Mouse (Mus musculus) forebrain, embryonic 16.5 days (tissue): ENCODE results near the gene Cdh1. TPM values are rescaled to one million over a fixed set of nuclear protein-coding genes. Genes with fewer than 3 reads are reported as not detected.

ENCODE experiments used
- ATAC-seq: fragments of 200-750 bp; cut with Nextera tagmentation; 2 replicates; pipeline ENCODE4 v1.8.0; 2017; ENCODE audit warnings: mild to moderate bottlenecking, moderate library complexity
- H3K27ac ChIP-seq: fragments of 300-500 bp; sonication (generic); 2 replicates; pipeline ENCODE4 v1.5.1; 2014; ENCODE audit warnings: low read length, control low read depth
- H3K27me3 ChIP-seq: fragments of 300-500 bp; sonication (generic); replicated peaks from 2 replicates; pipeline ENCODE4 v1.6.1; 2014; ENCODE audit warnings: low read length; ENCODE audit not compliant: control insufficient read depth, insufficient read depth
- H3K36me3 ChIP-seq: fragments of 300-500 bp; sonication (generic); 2 replicates; pipeline ENCODE4 v1.6.1; 2014; ENCODE audit not compliant: control insufficient read depth, insufficient read depth
- H3K4me1 ChIP-seq: fragments of 300-500 bp; sonication (generic); replicated peaks from 2 replicates; pipeline ENCODE4 v1.6.1; 2014; ENCODE audit warnings: low read length; ENCODE audit not compliant: control insufficient read depth, insufficient read depth
- H3K4me2 ChIP-seq: fragments of 300-500 bp; sonication (generic); 2 replicates; pipeline ENCODE4 v1.6.1; 2014; ENCODE audit warnings: mild to moderate bottlenecking, low read length, control low read depth
- H3K4me3 ChIP-seq: fragments of 300-500 bp; sonication (generic); replicated peaks from 2 replicates; pipeline ENCODE4 v1.5.1; 2014; ENCODE audit warnings: mild to moderate bottlenecking, low read length, control low read depth
- H3K9ac ChIP-seq: fragments of 300-500 bp; sonication (generic); replicated peaks from 2 replicates; pipeline ENCODE4 v1.6.1; 2014; ENCODE audit warnings: low read depth, low read length, control low read depth
- H3K9me3 ChIP-seq: fragments of 300-500 bp; sonication (generic); 2 replicates; pipeline ENCODE4 v1.6.1; 2016; ENCODE audit warnings: low read length; ENCODE audit not compliant: control insufficient read depth
- WGBS: fragments of 180-500 bp; shearing (Covaris S2); extraction: QIAGEN DNeasy Blood & Tissue Kit; methylation state at CpG from one replicate; pipeline ENCODE4 v1.1.7; 2014; 5-methylcytosine and 5-hydroxymethylcytosine counted together
- polyA plus RNA-seq: library from polyadenylated mRNA; unstranded; fragments of >200 nt; fragmentation: Nextera tagmentation; extraction: Ambion mirVana; gene quantifications from 2 replicates; pipeline ENCODE4 v1.2.1, GENCODE M21; 2015

Gene Cdh1
- polyA plus RNA-seq, 1 experiment from 2014 or later = 3.0 TPM

- H3K36me3 ChIP-seq = no peaks in the 10 kb centered on the region
- H3K27ac ChIP-seq = no peak overlapping the region
- H3K4me1 ChIP-seq = no peaks in the 10 kb centered on the region
- H3K9ac ChIP-seq = no peak overlapping the region
- no peaks in the 10 kb centered on the region for H3K27me3 ChIP-seq
- H3K9me3 ChIP-seq = no peaks in the 10 kb centered on the region
- no peak overlapping the region for H3K4me2 ChIP-seq
- H3K4me3 ChIP-seq = no peak overlapping the region
- ATAC-seq = no peak
- 81% methylated on average over 11 of the region's 11 CpGs for WGBS
Measured at GRCm38 (mm10) chr8:106628291-106628964, 25.3 kb downstream of the Cdh1 start.

DNA sequence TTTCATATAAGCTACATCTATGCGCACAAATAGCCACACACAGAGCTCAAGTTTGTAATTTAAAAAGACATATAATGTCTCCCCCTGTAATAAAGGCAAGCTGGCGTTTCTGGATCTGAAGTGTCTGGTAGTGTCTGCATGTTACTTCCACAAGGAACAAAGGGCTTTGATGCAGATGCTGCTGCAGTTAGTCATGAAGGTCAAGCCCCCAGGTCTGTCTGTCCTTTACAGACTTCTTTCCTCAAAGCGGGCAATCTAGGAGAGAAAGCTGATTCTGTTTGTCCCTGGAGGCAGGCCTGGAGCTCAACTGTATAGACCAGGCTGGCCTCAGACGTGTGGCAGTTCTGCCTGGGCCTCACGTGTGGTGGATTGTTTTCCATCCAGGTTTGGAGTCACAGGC, 26.3 kb downstream of the Cdh1 start:
- ATAC-seq = no peak
- 81% methylated on average over 5 of the region's 5 CpGs for WGBS
- no peak overlapping the region for H3K4me3 ChIP-seq
- H3K4me2 ChIP-seq = no peak overlapping the region
- H3K27me3 ChIP-seq = no peaks in the 10 kb centered on the region
- H3K27ac ChIP-seq = no peak overlapping the region
- no peaks in the 10 kb centered on the region for H3K36me3 ChIP-seq
- H3K9me3 ChIP-seq = no peaks in the 10 kb centered on the region
- no peak overlapping the region for H3K9ac ChIP-seq
- no peaks in the 10 kb centered on the region for H3K4me1 ChIP-seq

DNA sequence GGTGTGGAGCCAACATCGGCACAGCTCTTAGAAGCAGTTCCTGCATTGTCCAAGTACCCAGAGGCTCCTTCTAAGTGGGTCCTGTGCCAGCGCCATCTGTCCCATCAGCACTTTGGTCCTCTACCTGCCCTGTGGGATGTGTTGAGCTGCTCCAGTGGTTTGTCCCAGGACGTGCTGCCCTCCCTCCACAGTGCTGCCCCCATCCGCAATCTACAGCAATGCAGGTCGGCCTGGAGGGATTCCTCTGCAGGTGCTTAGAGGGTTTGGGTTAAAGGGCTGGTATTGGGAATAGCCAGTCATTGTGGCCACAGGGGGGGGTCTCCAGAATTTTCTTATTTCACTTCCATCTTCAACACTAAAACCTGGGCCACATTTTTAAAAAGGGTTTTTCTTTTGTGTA, 28.8 kb downstream of the Cdh1 start:
- Histone ChIP-seq H3K4me3 (no peak overlapping the region), H3K27me3 (no peaks in the 10 kb centered on the region), H3K27ac (no peak overlapping the region), H3K4me2 (no peak overlapping the region), H3K9me3 (no peaks in the 10 kb centered on the region), H3K36me3 (no peaks in the 10 kb centered on the region), H3K9ac (no peak overlapping the region), H3K4me1 (no peaks in the 10 kb centered on the region)
- ATAC-seq = no peak
- WGBS = 36% methylated on average over 5 of the region's 5 CpGs

DNA sequence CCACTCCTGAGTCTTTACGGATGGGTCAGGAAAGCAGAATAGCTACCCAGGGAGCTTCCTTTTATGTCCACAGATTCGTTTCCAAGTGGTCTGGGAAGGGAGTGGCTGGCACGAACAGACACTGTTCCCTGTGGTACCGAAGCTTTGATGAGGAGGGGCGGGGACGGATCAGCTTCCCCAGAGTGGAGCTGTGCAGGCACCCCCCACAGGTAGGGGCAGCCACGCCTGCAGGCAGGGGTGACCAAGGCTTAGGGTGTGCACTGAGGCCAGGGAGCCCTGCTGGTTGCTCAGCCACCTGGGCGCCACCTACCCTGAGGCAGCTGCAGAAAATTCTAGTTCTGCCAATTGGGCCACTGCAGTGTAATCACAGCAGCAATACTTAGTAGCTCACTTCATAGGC, 29.5 kb downstream of the Cdh1 start:
- H3K36me3 ChIP-seq = no peaks in the 10 kb centered on the region
- no peak overlapping the region for H3K27ac ChIP-seq
- no peak overlapping the region for H3K4me3 ChIP-seq
- ATAC-seq = no peak
- 23% methylated on average over 8 of the region's 8 CpGs for WGBS
- H3K4me1 ChIP-seq = no peaks in the 10 kb centered on the region
- H3K4me2 ChIP-seq = no peak overlapping the region
- H3K27me3 ChIP-seq = no peaks in the 10 kb centered on the region
- no peak overlapping the region for H3K9ac ChIP-seq
- H3K9me3 ChIP-seq = no peaks in the 10 kb centered on the region

DNA sequence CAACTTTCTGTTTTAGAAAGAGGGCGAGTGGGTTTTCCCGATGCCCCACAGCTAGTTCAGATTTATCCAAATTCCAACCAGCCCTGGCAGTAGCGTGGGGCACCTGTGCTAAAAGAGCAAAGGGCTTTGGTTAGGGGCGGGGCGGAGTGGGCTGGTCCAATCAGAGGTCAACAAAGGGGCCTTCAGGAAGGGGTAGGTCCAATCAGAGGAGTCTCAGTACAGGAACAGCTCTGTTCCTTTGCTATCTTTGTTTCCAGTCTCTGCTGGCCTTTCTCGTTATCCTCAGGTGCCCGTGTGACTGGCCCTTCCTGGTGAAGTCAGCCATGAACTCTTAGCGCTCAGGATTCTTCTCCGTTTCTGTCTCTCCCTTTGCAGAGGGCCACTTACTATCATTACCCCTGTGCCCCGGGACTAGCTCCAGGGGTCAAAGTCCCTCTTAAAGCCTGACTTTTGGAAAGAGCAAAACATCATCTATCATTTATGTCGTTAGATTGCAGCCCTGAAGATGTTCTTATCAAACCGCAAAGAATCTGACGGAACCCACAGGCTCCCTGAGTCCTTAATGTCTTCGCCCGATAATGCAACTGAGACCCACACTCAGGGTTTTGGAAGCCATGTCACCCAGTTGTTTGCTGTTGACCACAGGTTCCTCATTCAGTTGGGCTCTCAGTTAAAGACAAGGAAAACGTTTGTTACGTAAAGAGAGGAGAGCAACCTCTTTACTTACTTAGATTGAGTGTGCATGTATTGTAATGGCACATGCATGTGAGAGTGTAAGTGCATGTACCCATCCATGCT, 30.4 kb downstream of the Cdh1 start:
- 68% methylated on average over 17 of the region's 17 CpGs for WGBS
- Histone ChIP-seq H3K36me3 (no peaks in the 10 kb centered on the region), H3K27ac (no peak overlapping the region), H3K4me3 (no peak overlapping the region), H3K27me3 (no peaks in the 10 kb centered on the region), H3K4me1 (no peaks in the 10 kb centered on the region), H3K4me2 (no peak overlapping the region), H3K9ac (no peak overlapping the region), H3K9me3 (no peaks in the 10 kb centered on the region)
- no peak for ATAC-seq

DNA sequence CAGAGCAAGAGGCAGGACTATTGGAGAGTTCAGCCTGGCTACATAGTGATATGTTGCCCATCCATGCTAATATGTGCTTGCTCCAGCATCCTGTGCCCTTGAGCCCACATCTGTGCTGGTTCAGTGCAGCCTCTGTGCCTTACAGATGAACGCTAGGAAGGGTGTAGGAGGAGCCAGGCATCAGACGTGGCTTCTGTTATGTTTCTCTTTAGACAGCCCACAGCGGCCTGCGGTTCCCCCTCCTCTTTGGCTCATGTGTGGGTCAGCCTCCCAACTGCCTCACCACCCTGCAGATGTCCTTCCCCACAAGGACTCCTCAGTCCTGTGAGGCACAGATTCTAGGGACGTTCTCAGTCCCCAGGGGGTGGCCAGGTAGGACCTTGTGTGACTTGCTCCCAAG, 32.1 kb downstream of the Cdh1 start:
- H3K27ac ChIP-seq = no peak overlapping the region
- H3K27me3 ChIP-seq = no peaks in the 10 kb centered on the region
- H3K4me2 ChIP-seq = no peak overlapping the region
- H3K4me1 ChIP-seq = no peaks in the 10 kb centered on the region
- H3K9ac ChIP-seq = no peak overlapping the region
- WGBS = 47% methylated on average over 5 of the region's 5 CpGs
- H3K36me3 ChIP-seq = no peaks in the 10 kb centered on the region
- H3K9me3 ChIP-seq = no peaks in the 10 kb centered on the region
- no peak for ATAC-seq
- H3K4me3 ChIP-seq = no peak overlapping the region

GRCm38 (mm10) chr8:106637446-106637845, 34.3 kb downstream of the Cdh1 start:
- no peak for ATAC-seq
- Histone ChIP-seq H3K27ac (no peak overlapping the region), H3K36me3 (no peaks in the 10 kb centered on the region), H3K27me3 (no peaks in the 10 kb centered on the region), H3K4me2 (no peak overlapping the region), H3K9me3 (no peaks in the 10 kb centered on the region), H3K4me1 (no peaks in the 10 kb centered on the region), H3K9ac (no peak overlapping the region), H3K4me3 (no peak overlapping the region)
- WGBS = 70% methylated on average over 4 of the region's 4 CpGs

DNA sequence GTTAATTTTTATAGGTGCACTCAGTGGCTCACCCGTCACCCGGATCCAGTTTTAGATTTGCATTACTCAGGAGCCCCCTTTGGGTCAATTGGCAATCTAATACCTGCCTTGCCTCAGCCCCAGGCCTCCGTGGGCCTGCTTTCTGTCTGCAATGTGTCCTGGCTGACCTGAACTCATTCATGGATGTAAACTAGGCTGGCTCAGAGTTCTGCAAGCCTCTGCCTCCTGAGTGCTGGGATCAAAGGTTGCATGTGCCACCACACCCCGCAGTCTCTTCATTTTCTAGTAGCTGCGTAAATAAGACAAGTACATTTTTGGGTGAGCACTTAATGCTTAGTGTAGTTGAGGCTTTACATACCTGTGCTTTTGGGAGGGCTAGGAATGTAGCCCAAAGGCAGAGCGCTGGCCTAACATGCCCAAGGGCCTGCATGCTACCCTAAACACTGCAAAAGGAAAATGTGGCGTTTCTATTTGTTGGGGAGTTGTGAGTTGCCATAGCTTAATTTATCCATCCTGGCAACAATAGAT, 35.7 kb downstream of the Cdh1 start:
- Histone ChIP-seq H3K4me3 (no peak overlapping the region), H3K27ac (no peak overlapping the region), H3K9ac (no peak overlapping the region), H3K27me3 (no peaks in the 10 kb centered on the region), H3K36me3 (no peaks in the 10 kb centered on the region), H3K4me1 (no peaks in the 10 kb centered on the region), H3K4me2 (no peak overlapping the region), H3K9me3 (no peaks in the 10 kb centered on the region)
- no peak for ATAC-seq
- 93% methylated on average over 7 of the region's 7 CpGs for WGBS

GRCm38 (mm10) chr8:106640212-106640611, 37.1 kb downstream of the Cdh1 start:
- Histone ChIP-seq H3K27ac (no peak overlapping the region), H3K9me3 (no peaks in the 10 kb centered on the region), H3K4me3 (no peak overlapping the region), H3K4me2 (no peak overlapping the region), H3K36me3 (no peaks in the 10 kb centered on the region), H3K4me1 (no peaks in the 10 kb centered on the region), H3K27me3 (no peaks in the 10 kb centered on the region), H3K9ac (no peak overlapping the region)
- WGBS = 89% methylated on average over 7 of the region's 7 CpGs
- no peak for ATAC-seq
